Mouse (Mus musculus) gonadal fat pad, adult 2 months (tissue): ENCODE measurements around the gene Zcchc12. TPM values are rescaled to one million over a fixed set of nuclear protein-coding genes. Genes with fewer than 3 reads are reported as not detected.

Experiments used
- DNase-seq: peaks from one replicate; pipeline ENCODE4 v3.0.0-alpha.2; 2012; ENCODE audit warnings: low read depth
- polyA plus RNA-seq: library from polyadenylated mRNA; depleted of rRNA; stranded (reverse); fragments of >200 nt; gene quantifications from 2 replicates; pipeline ENCODE4 v1.2.3, GENCODE M21; 2012; rRNA removed

Gene Zcchc12
- 0.04 and 0.15 TPM in 2 replicates for polyA plus RNA-seq

DNA sequence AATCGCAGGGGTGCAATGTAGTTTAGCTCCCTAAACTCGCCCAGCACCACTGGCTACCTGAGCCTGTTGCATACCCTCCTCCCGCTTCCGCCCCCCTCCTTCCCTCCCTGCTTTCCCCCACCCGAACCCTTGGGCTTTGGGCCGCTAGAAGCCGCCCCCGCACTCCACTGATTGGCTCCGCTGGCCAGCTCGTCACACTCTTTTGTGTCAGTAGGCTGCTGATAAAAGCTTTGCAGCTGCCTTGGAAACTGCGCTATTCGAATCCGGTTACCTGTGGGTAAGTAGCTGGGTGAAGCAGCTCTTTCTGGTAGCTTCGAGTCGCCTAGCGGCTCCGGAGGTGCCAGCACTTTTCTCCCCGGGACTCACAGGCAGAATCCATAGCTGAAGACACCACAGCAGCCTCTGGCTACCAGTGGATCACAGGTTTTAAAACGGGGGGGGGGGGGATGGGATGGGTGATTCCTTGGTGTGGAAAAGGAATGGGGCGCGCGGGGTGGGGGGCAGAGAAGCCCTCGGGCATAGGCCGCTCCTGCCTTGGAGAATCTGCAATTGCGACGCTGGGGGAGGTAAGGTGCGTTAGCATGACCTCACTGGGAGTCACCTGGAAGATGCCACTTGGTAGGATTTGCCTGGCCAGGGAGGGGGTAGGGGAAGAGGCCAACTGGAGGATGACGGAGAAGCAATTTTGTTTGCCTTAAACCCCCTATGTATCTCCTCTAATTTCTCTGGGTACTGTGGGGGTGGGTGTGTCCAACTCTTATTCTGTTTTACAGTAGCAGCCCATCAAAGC lies at the start of gene Zcchc12:
Gene Zcchc12 (plus strand): TSS at position 169 of the 790 bp plus-strand sequence.
- DNase-seq: no peak

DNA sequence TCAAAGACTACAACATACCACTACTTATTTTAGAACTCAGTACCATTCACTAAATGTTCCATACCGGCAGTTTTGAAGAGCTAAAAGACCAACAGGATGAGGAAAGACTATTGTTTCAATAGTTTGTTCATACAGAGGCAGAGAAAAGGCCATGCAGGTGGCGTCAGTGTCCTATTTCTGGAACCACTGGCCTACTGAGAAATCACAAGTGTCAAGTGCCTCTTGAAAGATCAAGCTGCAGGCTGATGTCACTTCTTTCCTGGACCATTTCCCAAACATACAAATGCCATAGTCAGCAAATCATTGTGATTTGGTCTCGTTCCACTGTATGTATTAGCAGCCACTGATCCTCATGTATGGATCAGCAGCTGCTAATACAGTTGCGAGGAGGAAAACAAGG lies 49.0 kb upstream of the Zcchc12 start:
- DNase-seq: no peak

DNA sequence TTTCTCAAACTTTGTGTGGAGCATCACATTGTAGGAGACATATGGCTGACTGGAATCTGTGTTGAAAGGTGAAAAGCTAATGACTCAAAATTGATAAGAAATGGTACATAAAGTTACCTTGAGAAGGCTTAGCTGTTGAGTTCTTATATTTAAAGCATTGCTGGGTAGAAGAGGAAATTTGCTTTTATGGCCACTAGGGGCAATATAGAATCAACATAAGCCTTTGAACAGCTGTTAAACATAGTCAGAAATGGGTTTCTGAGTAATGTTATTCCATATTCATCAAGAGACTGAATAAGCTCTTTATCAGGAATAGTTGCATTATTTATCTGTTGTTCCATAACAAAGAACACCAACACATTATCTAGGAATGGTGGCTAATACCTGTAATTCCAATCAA lies 45.6 kb upstream of the Zcchc12 start:
- DNase-seq: no peak

DNA sequence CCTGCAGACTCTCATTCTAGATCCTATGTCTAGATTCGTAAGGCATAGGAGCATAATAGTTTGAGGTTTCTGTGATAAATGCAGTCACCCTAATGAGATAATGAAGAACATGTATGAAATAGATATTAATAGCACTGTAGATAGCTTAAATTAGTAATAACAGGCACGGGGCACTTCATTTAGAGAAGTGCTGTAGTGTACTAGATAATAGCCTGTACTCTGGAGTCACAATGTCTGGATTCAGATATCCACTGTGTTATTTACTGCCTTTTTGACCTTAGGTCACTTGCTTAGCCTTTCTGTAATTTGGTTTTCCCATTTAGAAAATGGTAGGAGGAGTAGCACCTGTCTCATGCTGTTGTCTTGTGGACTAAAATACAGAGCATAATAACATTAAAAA lies 39.0 kb upstream of the Zcchc12 start:
- DNase-seq: no peak

DNA sequence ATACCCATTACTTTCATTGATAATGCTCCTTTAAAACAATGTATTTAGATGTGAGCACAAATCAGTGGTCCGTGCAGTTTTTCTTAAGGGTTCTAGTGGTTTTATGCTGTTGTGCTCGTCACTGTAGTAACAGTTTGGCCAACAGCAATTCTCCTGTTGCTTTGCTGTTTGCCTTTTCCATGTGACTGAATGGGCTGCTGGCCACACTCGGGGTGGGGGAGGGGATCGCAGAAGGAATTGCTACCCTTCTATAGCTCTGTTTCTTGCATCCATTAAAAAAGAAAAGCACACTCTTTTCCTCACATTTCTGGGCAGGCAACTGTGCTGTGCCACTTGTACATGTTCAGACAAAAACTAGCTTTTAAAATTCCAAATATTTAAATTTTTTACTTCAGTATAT lies 34.1 kb upstream of the Zcchc12 start:
- DNase-seq: no peak

DNA sequence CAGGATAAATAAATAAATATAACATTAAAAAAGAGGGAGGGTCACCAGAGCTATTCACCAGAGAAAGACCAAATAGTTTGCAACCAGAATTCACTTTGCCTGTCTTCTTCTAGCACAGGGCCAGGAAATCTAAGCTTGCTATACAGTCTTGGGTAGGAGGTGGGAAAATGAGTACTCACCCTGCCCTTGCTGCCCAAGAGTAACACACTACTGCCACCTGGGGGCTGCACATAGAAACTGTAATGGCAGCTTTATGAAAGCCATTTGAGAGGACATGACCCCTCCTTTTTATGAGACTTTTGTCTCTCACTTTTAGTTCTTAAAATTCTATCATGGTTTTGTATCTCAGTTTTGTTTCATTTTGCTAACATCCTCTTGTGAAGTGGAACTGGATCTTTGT lies 12.1 kb upstream of the Zcchc12 start:
- no peak for DNase-seq

DNA sequence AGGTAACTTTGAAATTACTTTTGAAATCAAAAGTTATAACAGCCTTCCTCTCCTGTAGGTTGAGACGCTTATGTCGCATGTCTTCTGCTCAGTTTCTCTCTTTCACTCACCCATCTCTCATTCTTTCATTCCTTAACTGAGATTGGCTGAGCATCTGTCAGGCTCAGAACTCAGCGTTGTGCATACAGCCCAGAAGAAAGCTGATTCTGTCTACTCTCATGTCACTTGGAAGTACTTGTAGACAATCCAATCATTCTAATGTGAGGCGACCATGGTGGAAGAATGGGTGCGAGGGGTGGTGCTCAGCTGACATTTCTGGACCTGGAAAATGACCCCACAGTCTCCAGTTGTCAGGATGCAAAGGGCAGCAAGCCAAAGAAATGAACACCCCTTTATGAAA lies 9.7 kb upstream of the Zcchc12 start:
- no peak for DNase-seq

DNA sequence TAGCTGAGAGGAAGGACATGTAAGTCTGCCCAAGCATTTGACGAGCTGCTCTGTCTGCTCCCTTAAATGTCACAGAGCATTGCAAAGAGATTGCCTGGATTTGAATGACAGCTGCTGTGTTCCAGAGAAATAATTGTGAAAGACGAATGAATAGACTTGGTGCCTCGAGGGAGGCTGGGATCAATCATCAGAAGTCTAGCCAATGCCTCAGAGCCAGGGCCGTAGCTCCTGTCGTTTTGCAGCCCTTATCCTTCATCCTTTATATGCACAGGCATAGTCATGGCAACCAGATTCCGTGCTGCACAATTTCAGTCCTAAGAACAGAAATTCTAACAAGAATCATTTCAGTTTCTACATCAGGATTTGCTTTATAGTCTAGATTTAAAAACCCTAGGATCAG lies 9.3 kb upstream of the Zcchc12 start:
- DNase-seq: no peak

DNA sequence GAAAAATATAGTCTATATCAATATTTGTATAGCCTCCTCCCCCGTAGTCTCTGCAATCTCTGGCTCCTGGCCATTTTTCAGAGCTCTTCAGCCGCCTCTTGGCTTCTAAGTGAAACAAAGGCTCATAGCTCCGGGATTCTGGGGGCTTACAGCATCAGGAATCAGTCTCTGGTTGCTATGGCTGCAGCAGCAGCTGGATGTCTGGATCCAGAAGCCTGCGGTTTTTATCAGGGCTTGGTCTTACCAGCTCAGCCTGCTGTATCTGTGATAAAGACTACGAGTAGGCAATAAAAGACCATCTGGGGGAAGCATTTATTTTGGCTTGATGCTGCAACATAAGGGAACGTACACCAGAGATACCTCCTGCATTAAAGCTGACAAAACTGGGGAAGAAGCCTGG lies 1.8 kb upstream of the Zcchc12 start:
- no peak for DNase-seq

DNA sequence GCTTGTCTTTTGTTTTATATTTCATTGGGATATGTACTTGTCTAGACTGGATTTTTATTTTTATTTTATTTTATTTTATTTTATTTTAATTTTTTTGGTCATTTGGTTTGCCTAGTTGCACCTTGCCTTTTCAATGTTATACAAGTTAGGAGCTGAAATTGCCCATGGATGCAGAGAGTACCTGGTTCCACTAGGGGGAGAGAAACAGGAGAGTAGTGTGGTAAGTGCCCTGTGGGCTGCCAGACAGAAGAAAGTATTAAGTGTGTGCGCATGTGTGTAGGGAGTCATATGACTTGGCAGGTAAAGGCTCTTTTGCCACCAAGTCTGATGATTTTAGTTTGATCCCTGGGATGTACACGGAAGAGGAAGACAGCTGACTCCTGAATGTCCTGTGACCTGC lies 13.8 kb downstream of the Zcchc12 start:
- no peak for DNase-seq

DNA sequence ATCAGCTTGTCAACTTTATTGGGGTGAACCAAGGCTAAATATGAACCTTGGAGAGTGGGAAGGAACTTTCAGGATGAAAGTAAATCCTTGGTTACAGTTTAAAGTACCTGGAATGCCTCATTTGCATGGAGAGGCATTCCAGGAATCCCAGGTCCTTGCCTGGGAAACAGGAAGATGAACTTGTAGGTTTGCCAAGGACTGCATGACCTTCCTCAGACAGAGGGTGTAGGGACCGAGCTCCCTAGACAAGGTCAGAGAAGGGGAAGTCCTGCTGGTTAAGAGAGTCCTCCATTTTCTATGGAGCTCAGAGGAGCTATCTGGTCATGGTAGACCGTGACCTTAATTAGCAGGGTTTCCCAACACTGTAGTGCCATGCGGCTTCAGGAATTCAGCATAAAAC lies 15.5 kb downstream of the Zcchc12 start:
- no peak for DNase-seq

DNA sequence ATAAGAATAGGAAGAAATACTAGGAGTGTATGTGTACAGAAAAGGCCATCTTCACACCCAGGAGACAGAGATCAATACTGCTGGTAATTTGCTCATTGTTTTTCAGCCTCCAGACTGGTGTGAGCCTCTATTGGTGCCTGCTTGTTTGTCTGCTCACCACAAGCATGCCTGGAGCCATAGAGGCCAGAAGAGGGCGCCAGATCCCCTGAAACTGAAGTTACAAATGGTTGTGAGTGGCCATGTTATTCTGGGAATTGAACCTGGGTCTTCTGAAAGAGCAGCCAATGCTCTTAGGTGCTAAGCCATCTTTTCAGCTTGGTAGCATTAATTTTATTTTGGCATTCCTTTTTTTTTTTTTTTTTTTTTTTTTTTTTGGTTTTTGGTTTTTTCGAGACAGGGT lies 25.7 kb downstream of the Zcchc12 start:
- no peak for DNase-seq

DNA sequence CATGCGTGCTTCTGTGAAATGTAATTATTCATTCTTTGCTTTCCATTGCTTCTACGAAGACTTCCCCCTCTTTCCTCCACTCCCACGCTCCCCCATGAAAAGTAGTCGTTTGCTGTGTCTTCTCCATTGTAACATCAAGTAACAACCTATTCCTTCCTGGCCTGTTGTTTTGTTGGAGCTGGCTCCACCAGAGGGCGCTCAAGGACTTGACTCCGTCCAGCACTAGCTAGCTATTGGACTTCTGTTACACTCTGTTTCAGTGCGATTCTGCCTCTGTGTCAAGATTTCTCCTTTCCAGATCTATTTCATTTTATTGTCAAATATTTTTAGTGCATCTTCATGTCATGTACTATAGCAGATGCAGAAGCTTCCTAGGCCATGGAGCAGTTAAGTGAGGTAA lies 30.1 kb downstream of the Zcchc12 start:
- DNase-seq: no peak

DNA sequence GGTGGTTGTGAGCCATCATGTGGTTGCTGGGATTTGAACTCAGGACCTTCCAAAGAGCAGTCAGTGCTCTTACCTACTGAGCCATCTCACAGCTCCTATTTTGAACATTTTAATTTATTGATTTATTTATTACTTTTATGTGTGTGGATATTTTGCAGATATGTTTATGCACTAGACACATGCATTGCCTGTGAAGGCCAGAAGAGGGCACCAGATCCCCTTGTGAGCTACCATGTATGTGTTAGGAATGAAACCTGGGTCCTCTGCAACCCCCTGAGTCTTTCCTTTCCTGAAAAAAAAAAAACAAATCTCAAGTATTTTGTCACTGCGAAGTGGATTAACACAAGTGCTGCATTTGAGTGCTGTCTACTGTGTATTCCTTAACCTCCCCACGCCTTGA lies 30.9 kb downstream of the Zcchc12 start:
- DNase-seq: no peak

DNA sequence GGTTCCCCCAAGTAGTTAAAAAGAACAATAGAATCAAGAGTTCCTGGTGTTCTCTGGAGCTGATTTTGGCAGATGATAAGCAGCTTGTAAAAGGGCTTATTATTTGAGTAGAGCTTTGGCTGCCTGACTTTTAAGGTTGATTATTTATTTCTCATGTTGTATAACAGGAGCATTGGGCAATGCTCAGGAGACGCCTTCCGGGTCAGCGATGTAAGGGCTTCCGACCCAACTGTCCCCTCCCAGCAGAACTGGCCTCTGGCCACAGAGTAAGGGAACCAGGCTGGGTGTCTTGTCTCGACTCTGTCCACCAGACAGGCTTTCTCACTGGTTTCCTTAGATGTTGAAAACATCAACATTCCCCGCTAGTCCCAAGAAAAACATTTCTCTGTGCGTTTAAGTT lies 33.2 kb downstream of the Zcchc12 start:
- no peak for DNase-seq

DNA sequence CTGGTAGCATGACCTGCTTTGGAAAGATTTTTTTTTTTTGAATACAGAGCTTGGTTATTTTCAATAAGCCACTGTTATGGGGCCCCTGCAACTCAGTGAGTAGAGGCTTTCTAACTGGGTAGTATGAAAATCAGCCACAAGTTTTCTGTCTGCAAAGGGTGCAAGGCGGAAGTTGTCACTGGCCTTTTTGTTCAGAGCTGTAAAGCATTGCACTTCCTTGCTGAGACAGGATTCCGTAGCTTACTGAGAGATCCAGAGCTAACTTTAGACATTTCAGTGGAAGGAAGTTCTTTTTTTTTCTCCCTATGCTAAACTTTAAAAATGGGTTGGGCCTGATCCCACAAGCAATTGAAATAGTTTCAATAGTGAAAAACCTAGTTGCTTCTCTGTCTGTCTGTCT lies 33.6 kb downstream of the Zcchc12 start:
- DNase-seq: no peak

DNA sequence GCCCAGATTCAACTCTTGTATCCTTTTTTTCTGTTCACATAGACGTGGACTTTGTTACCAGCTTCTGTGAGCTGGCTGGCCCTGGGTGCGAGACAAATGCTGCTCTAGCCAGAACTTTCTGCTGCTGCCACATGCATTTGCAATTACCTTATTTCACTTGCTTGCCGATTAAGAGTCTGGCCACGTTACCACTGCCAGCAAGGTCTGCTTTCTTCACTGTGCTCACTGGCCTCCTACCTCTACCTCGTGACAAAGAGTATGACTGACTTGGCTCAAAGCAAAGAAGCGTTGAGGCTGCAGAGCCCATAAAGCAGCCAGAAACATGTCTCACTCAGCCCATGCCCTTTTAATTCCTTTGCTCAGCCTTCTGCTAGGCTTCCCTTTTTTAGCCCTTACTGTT lies 39.9 kb downstream of the Zcchc12 start:
- no peak for DNase-seq

Other genes starting within 250 kb of the Zcchc12 start
- gene Il13ra1, start 83.8 kb upstream of the Zcchc12 start, polyA plus RNA-seq: 5.2 and 7.1 TPM in 2 replicates
- gene Lonrf3, start 132.4 kb downstream of the Zcchc12 start, polyA plus RNA-seq: 4.6 and 7.1 TPM in 2 replicates
- gene Gm6268, start 205.4 kb downstream of the Zcchc12 start, polyA plus RNA-seq: not detected in 2 replicates